Mouse (Mus musculus) bone marrow, adult 2 months (tissue): ENCODE data around the gene Plxna1.

Source experiments
- CTCF ChIP-seq: fragments of 200-500 bp; IDR thresholded peaks from 2 replicates; pipeline ENCODE4 v1.5.1; 2011; ENCODE audit warnings: low read length, control low read depth; ENCODE audit not compliant: control insufficient read depth, insufficient read depth
- POLR2A ChIP-seq: fragments of 200-500 bp; IDR thresholded peaks from 2 replicates; pipeline ENCODE4 v1.6.1; 2011; ENCODE audit warnings: low read depth, mild to moderate bottlenecking, control low read depth, low read length, borderline replicate concordance; ENCODE audit not compliant: control insufficient read depth

DNA sequence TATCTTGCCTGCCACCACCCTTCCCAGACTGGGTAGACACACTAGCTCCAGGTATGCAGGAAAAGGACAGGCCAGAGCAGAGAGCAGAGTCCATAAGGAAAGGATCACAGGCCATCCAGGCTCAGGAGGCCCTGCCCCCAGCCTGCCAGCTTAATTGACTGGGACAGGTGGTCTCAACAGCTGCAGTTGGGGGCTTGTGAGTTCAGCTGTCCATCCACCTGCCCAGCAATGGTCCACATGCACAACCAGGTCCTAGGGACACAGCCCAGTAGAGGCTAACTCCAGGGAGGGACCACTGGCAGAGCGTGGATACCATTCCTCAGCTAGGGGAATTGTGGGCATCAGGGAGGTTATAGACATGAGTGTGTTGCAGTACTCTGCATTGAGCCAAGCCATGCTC, 16.6 kb downstream of the Plxna1 start:
- TF ChIP-seq CTCF (no peak), POLR2A (no peak)
